Mouse (Mus musculus) midbrain, embryonic 16.5 days (tissue): ENCODE results near the gene Pth1r. TPM values are rescaled to one million over a fixed set of nuclear protein-coding genes. Genes with fewer than 3 reads are reported as not detected.

ENCODE experiments used
- ATAC-seq: fragments of 200-750 bp; cut with Nextera tagmentation; 2 replicates; pipeline ENCODE4 v1.8.0; 2017; ENCODE audit warnings: moderate TSS enrichment
- H3K27ac ChIP-seq: fragments of 300-500 bp; sonication (generic); 2 replicates; pipeline ENCODE4 v1.5.1; 2014; ENCODE audit warnings: mild to moderate bottlenecking, low read length, mixed read lengths
- H3K27me3 ChIP-seq: fragments of 300-500 bp; sonication (generic); 2 replicates; pipeline ENCODE4 v1.6.1; 2014; ENCODE audit warnings: low read depth, low read length, mixed read lengths; ENCODE audit not compliant: control insufficient read depth, insufficient read depth
- H3K36me3 ChIP-seq: fragments of 300-500 bp; sonication (generic); 2 replicates; pipeline ENCODE4 v1.6.1; 2014; ENCODE audit warnings: mild to moderate bottlenecking, low read length, moderate library complexity, mixed read lengths; ENCODE audit not compliant: control insufficient read depth, insufficient read depth
- H3K4me1 ChIP-seq: fragments of 300-500 bp; sonication (generic); 2 replicates; pipeline ENCODE4 v1.6.1; 2014; ENCODE audit warnings: mild to moderate bottlenecking, low read length, mixed read lengths; ENCODE audit not compliant: control insufficient read depth, insufficient read depth
- H3K4me2 ChIP-seq: fragments of 300-500 bp; sonication (generic); 2 replicates; pipeline ENCODE4 v1.6.1; 2014; ENCODE audit warnings: mild to moderate bottlenecking, low read length, mixed read lengths
- H3K4me3 ChIP-seq: fragments of 300-500 bp; sonication (generic); 2 replicates; pipeline ENCODE4 v1.5.1; 2014; ENCODE audit warnings: low read depth, mild to moderate bottlenecking, low read length, moderate library complexity, mixed read lengths
- H3K9ac ChIP-seq: fragments of 300-500 bp; sonication (generic); 2 replicates; pipeline ENCODE4 v1.6.1; 2014; ENCODE audit warnings: low read depth, low read length, mixed read lengths
- H3K9me3 ChIP-seq: fragments of 300-500 bp; sonication (generic); replicated peaks from 2 replicates; pipeline ENCODE4 v1.6.1; 2014; ENCODE audit warnings: mild to moderate bottlenecking, low read length, mixed read lengths; ENCODE audit not compliant: control insufficient read depth, poor library complexity, severe bottlenecking
- WGBS: fragments of 180-500 bp; shearing (Covaris S2); extraction: QIAGEN DNeasy Blood & Tissue Kit; methylation state at CpG from one replicate; pipeline ENCODE4 v1.1.7; 2014; 5-methylcytosine and 5-hydroxymethylcytosine counted together
- polyA plus RNA-seq: library from polyadenylated mRNA; unstranded; fragments of >200 nt; fragmentation: Nextera tagmentation; extraction: Ambion mirVana; gene quantifications from 2 replicates; pipeline ENCODE4 v1.2.1, GENCODE M21; 2015

Pth1r gene
- polyA plus RNA-seq, 1 experiment from 2014 or later: 8.0 TPM

GRCm38 (mm10) chr9:110701114-110702032 is 45.6 kb downstream of the Pth1r start:
- Histone ChIP-seq H3K36me3 (no peaks in the 10 kb centered on the region), H3K27me3 (no peaks in the 10 kb centered on the region), H3K9ac (no peak overlapping the region), H3K27ac (no peak overlapping the region), H3K4me1 (no peaks in the 10 kb centered on the region), H3K4me3 (no peak overlapping the region), H3K4me2 (no peak overlapping the region), H3K9me3 (no peaks in the 10 kb centered on the region)
- ATAC-seq: no peak
- 75% methylated on average over 12 of the region's 12 CpGs for WGBS

GRCm38 (mm10) chr9:110699574-110699973 is 47.4 kb downstream of the Pth1r start:
- no peaks in the 10 kb centered on the region for H3K9me3 ChIP-seq
- no peak for ATAC-seq
- H3K4me2 ChIP-seq: no peak overlapping the region
- H3K9ac ChIP-seq: no peak overlapping the region
- WGBS: 91% methylated on average over 3 of the region's 3 CpGs
- no peaks in the 10 kb centered on the region for H3K27me3 ChIP-seq
- H3K4me1 ChIP-seq: no peaks in the 10 kb centered on the region
- H3K4me3 ChIP-seq: no peak overlapping the region
- no peaks in the 10 kb centered on the region for H3K36me3 ChIP-seq
- no peak overlapping the region for H3K27ac ChIP-seq

GRCm38 (mm10) chr9:110697465-110697864 is 49.5 kb downstream of the Pth1r start:
- Histone ChIP-seq H3K27me3 (no peaks in the 10 kb centered on the region), H3K9me3 (no peaks in the 10 kb centered on the region), H3K36me3 (no peaks in the 10 kb centered on the region), H3K4me3 (no peak overlapping the region), H3K4me2 (no peak overlapping the region), H3K27ac (no peak overlapping the region), H3K4me1 (no peaks in the 10 kb centered on the region), H3K9ac (no peak overlapping the region)
- no peak for ATAC-seq
- WGBS: 79% methylated on average over 3 of the region's 3 CpGs

- no peak overlapping the region for H3K27ac ChIP-seq
- H3K27me3 ChIP-seq: no peaks in the 10 kb centered on the region
- no peak overlapping the region for H3K4me2 ChIP-seq
- 88% methylated on average over 5 of the region's 5 CpGs for WGBS
- H3K9me3 ChIP-seq: no peaks in the 10 kb centered on the region
- no peak for ATAC-seq
- H3K4me1 ChIP-seq: no peaks in the 10 kb centered on the region
- no peaks in the 10 kb centered on the region for H3K36me3 ChIP-seq
- no peak overlapping the region for H3K9ac ChIP-seq
- H3K4me3 ChIP-seq: no peak overlapping the region
These were observed 50.5 kb downstream of the Pth1r start for GRCm38 (mm10) chr9:110696427-110696826.

GRCm38 (mm10) chr9:110695165-110695755 is 51.7 kb downstream of the Pth1r start:
- H3K4me1 ChIP-seq: no peaks in the 10 kb centered on the region
- 92% methylated on average over 4 of the region's 4 CpGs for WGBS
- H3K27ac ChIP-seq: no peak overlapping the region
- no peak overlapping the region for H3K4me2 ChIP-seq
- H3K27me3 ChIP-seq: no peaks in the 10 kb centered on the region
- no peak overlapping the region for H3K4me3 ChIP-seq
- H3K9ac ChIP-seq: no peak overlapping the region
- ATAC-seq: no peak
- no peaks in the 10 kb centered on the region for H3K9me3 ChIP-seq
- H3K36me3 ChIP-seq: no peaks in the 10 kb centered on the region

GRCm38 (mm10) chr9:110689261-110689779 is 57.6 kb downstream of the Pth1r start:
- Histone ChIP-seq H3K4me2 (no peak overlapping the region), H3K27ac (no peak overlapping the region), H3K36me3 (no peaks in the 10 kb centered on the region), H3K9ac (no peak overlapping the region), H3K27me3 (no peaks in the 10 kb centered on the region), H3K4me1 (peaks cover 11% of the 10 kb centered on the region), H3K9me3 (no peaks in the 10 kb centered on the region), H3K4me3 (no peak overlapping the region)
- ATAC-seq: no peak
- 95% methylated on average over 8 of the region's 8 CpGs for WGBS

- Histone ChIP-seq H3K4me2 (no peak overlapping the region), H3K9ac (no peak overlapping the region), H3K27me3 (no peaks in the 10 kb centered on the region), H3K9me3 (no peaks in the 10 kb centered on the region), H3K4me1 (peaks cover 23% of the 10 kb centered on the region), H3K36me3 (no peaks in the 10 kb centered on the region), H3K4me3 (no peak overlapping the region), H3K27ac (no peak overlapping the region)
- ATAC-seq: no peak
- WGBS: 71% methylated on average over 2 of the region's 2 CpGs
These were observed 59.1 kb downstream of the Pth1r start for GRCm38 (mm10) chr9:110687846-110688245.

GRCm38 (mm10) chr9:110687061-110687460 is 59.9 kb downstream of the Pth1r start:
- no peak overlapping the region for H3K9ac ChIP-seq
- H3K4me2 ChIP-seq: no peak overlapping the region
- 67% methylated on average over 5 of the region's 5 CpGs for WGBS
- no peak overlapping the region for H3K4me3 ChIP-seq
- H3K27ac ChIP-seq: no peak overlapping the region
- H3K4me1 ChIP-seq: peaks cover 23% of the 10 kb centered on the region
- no peak for ATAC-seq
- H3K36me3 ChIP-seq: no peaks in the 10 kb centered on the region
- no peaks in the 10 kb centered on the region for H3K27me3 ChIP-seq
- H3K9me3 ChIP-seq: no peaks in the 10 kb centered on the region

- H3K27me3 ChIP-seq: no peaks in the 10 kb centered on the region
- no peaks in the 10 kb centered on the region for H3K9me3 ChIP-seq
- H3K27ac ChIP-seq: no peak overlapping the region
- H3K36me3 ChIP-seq: no peaks in the 10 kb centered on the region
- no peak overlapping the region for H3K4me2 ChIP-seq
- no peak overlapping the region for H3K9ac ChIP-seq
- no peak overlapping the region for H3K4me3 ChIP-seq
- 47% methylated on average over 3 of the region's 3 CpGs for WGBS
- ATAC-seq: no peak
- peaks cover 28% of the 10 kb centered on the region for H3K4me1 ChIP-seq
These were observed 60.5 kb downstream of the Pth1r start for GRCm38 (mm10) chr9:110686472-110686871.
